Mouse (Mus musculus): ENCODE measurements around the gene P3h3. TPM values are rescaled to one million over a fixed set of nuclear protein-coding genes. Genes with fewer than 3 reads are reported as not detected.

The P3h3 gene
- polyA plus RNA-seq (2014; fragmentation: Nextera tagmentation; extraction: Ambion mirVana), result 12.1 and 14.7 TPM in 2 replicates

DNA sequence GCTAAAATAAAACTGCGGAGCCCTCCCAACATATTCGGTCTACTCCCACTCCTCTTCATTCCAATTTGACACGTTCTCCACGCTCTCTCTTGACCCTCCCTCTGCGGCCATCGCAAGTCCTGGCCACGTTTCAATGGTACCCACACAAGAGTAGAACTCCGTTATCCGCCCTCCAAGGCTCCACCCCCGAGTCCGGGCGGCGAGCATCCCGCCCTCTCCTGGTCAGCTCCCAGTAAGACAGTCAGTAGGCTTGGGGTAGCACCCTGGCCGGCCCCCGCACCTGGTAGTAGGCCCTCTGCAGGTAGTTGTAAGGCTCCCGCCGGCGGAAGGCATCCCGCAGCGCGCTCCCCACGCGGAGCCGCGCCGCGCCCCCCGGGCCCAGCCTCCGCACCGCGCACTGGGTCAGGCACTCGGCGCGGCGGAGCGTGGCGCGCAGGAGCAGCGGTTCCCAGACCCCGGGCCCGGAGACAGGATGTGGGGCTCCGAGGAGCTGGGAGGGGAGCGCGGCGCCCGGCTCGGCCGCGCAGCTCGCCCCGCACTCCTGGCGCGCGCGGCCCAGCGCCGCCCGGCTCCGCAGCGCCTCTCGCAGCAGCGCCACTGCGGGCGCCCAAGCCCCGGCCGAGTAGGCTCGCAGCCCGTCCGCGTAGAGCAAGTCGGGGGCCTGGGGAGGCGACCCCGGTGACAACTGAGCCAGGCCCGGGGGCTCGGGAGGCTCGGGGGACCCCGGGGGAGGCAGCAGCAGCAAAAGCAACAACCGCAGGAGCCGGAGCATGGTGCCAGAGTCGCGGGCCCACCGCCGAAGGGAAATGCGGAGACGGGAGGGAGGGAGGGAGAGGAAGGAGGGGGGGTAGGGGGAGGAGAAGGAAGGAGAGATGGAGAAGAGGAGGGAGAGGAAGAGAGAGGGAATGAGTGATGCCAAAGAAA, at the start of gene P3h3:
P3h3 (minus strand) TSS at position 837 of the 924 bp plus-strand sequence.
- Histone ChIP-seq H3K27me3 (ENCODE audit: control insufficient read depth, insufficient read depth, low read length) (no peaks in the 10 kb centered on the region), H3K27ac (ENCODE audit: low read depth, low read length) (peak within 1 kb of the TSS; percentile 94), H3K4me2 (replicated peaks; ENCODE audit: low read depth, low read length) (peak within 1 kb of the TSS; percentile 95), H3K9me3 (ENCODE audit: control insufficient read depth, low read length) (no peaks in the 10 kb centered on the region), H3K9ac (ENCODE audit: low read depth, low read length) (peak within 1 kb of the TSS; percentile 97), H3K4me3 (ENCODE audit: low read depth, low read length) (peak within 1 kb of the TSS; percentile 73), H3K36me3 (ENCODE audit: control insufficient read depth, insufficient read depth, low read length) (no peaks in the 10 kb centered on the region), H3K4me1 (replicated peaks; ENCODE audit: control insufficient read depth, insufficient read depth, low read length) (peaks cover 11% of the 10 kb centered on the region)
- WGBS, result under 1% methylated on average over 74 of the region's 86 CpGs
- DNase-seq (ENCODE audit: low spot score) (peak; percentile 90), ATAC-seq (ENCODE audit: low FRiP score) (peak; percentile 88)

DNA sequence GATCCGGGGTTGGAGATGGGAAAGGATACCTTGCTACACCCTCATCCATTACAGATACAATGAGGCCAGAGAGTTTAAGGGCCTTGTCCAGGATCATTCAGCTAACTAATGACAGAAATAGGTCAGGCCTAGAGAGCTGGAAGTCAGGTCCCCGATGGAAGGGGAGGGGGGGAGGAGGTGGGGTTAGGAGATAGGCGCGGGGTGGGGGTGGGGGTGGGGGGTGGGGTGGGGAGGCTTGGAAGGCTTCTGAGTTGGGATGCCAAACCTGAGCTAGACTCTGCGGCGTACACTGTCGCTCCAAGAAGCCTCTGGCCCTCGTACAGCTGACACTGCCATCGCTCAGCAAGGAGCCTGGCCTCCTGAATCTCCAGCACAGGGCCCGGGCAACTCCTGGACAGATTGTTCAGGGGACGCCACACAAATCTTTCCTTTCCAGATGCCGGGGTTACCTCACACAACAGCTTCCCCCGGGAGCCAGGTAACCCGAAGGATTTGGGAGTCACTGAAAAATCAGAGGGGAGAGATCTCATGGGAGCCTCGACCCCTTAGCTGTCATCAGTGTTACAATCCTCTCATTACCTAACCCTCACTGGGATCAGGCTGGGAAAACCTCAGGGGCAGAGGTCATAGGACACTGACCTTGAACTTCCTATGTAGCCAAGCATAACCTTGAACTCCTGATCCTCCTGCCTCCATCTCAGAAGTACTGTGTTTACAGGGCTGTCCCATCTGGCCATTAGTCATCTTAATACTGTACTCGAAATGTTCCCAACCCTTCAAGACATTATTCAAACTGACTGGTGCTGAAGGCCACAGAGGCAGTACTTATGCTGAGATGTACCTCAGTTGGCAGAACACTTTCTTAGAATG, 47.7 kb upstream of the P3h3 start:
- WGBS, result 38% methylated on average over 13 of the region's 16 CpGs
- Histone ChIP-seq H3K4me2 (replicated peaks; ENCODE audit: low read depth, low read length) (peak overlapping the region; percentile 45; the same call in 1 of the 2 replicates), H3K27ac (ENCODE audit: low read depth, low read length) (peak overlapping the region; percentile 91), H3K36me3 (ENCODE audit: control insufficient read depth, insufficient read depth, low read length) (no peaks in the 10 kb centered on the region), H3K27me3 (ENCODE audit: control insufficient read depth, insufficient read depth, low read length) (peaks cover 5% of the 10 kb centered on the region; the same call in 1 of the 2 replicates), H3K9ac (ENCODE audit: low read depth, low read length) (peak overlapping the region; percentile 70), H3K9me3 (ENCODE audit: control insufficient read depth, low read length) (no peaks in the 10 kb centered on the region), H3K4me1 (replicated peaks; ENCODE audit: control insufficient read depth, insufficient read depth, low read length) (peaks cover 6% of the 10 kb centered on the region), H3K4me3 (ENCODE audit: low read depth, low read length) (no peak overlapping the region; the same call in 1 of the 2 replicates)
- ATAC-seq (ENCODE audit: low FRiP score) (0 out of 2 replicates have a peak, but pooled peaks have one; percentile 4), DNase-seq (ENCODE audit: low spot score) (no peak)

GRCm38 (mm10) chr6:124904161-124904981, 46.8 kb upstream of the P3h3 start:
- peak overlapping the region; percentile 62 for H3K4me2 ChIP-seq (replicated peaks; ENCODE audit: low read depth, low read length)
- H3K27ac ChIP-seq (ENCODE audit: low read depth, low read length), result peak overlapping the region; percentile 91
- DNase-seq (ENCODE audit: low spot score) (peak; percentile 81), ATAC-seq (ENCODE audit: low FRiP score) (peak; percentile 77)
- H3K9ac ChIP-seq (ENCODE audit: low read depth, low read length), result peak overlapping the region; percentile 70
- H3K36me3 ChIP-seq (ENCODE audit: control insufficient read depth, insufficient read depth, low read length), result no peaks in the 10 kb centered on the region
- H3K27me3 ChIP-seq (ENCODE audit: control insufficient read depth, insufficient read depth, low read length), result no peaks in the 10 kb centered on the region
- H3K4me1 ChIP-seq (replicated peaks; ENCODE audit: control insufficient read depth, insufficient read depth, low read length), result peaks cover 2% of the 10 kb centered on the region; the same call in 1 of the 2 replicates
- H3K9me3 ChIP-seq (ENCODE audit: control insufficient read depth, low read length), result no peaks in the 10 kb centered on the region
- 10% methylated on average over 19 of the region's 24 CpGs for WGBS
- H3K4me3 ChIP-seq (ENCODE audit: low read depth, low read length), result peak overlapping the region; percentile 28

DNA sequence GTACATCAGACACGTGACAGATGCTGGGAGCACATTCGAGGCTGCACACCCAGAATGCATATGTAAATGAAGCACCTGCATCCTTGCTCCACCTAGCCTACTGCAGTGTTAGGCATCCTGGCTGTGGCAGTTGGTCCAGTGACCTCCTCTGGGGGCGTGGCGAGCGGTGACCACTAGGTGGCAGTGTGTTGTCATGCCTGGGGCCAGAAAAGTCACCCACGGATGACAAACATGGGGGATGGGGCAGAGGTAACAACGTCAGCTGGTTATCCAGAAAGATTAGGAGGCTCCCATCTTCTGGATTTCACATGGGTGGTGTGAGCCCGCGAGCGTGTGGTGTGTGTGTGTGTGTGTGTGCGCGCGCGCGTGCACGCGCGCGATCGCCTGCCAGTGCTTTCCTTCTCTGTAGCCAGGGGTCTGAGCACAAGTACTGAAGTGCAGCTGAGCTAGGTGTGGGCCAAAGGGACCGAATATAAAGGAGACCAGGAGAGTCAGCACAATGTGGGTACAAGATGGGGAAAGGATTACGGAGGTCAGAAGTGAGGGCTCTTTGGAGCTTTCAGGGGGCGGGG, 46.1 kb upstream of the P3h3 start:
- Histone ChIP-seq H3K4me1 (replicated peaks; ENCODE audit: control insufficient read depth, insufficient read depth, low read length) (peaks cover 2% of the 10 kb centered on the region; the same call in 1 of the 2 replicates), H3K27me3 (ENCODE audit: control insufficient read depth, insufficient read depth, low read length) (no peaks in the 10 kb centered on the region), H3K4me3 (ENCODE audit: low read depth, low read length) (peak overlapping the region; percentile 28), H3K9me3 (ENCODE audit: control insufficient read depth, low read length) (no peaks in the 10 kb centered on the region), H3K27ac (ENCODE audit: low read depth, low read length) (peak overlapping the region; percentile 91), H3K4me2 (replicated peaks; ENCODE audit: low read depth, low read length) (peak overlapping the region; percentile 62), H3K9ac (ENCODE audit: low read depth, low read length) (peak overlapping the region; percentile 55), H3K36me3 (ENCODE audit: control insufficient read depth, insufficient read depth, low read length) (no peaks in the 10 kb centered on the region)
- ATAC-seq (ENCODE audit: low FRiP score) (peak; percentile 90), DNase-seq (ENCODE audit: low spot score) (peak; percentile 98)
- under 1% methylated on average over 23 of the region's 23 CpGs for WGBS

DNA sequence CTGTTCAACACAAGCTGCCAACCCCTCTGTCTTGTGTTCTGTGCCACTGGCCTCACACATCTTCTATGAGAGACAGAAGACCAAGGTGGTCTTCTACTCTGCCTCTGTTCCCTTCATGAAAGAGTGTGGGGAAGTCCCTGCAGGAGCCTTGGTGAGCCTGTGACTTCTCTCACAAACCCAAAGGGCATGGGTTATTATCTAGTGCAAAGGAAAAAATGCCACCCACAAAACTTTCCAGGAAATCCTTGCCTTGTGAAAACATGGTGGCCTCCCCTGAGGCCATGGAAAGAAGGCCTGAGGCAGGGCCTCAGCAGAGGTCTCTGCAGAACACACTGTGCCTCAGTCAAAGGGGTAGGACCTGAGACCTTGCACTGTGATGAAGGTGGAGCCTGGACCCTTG, 44.3 kb upstream of the P3h3 start:
- H3K4me3 ChIP-seq (ENCODE audit: low read depth, low read length), result no peak overlapping the region
- H3K9me3 ChIP-seq (ENCODE audit: control insufficient read depth, low read length), result no peaks in the 10 kb centered on the region
- H3K27ac ChIP-seq (ENCODE audit: low read depth, low read length), result no peak overlapping the region
- peaks cover 2% of the 10 kb centered on the region; the same call in 1 of the 2 replicates for H3K4me1 ChIP-seq (replicated peaks; ENCODE audit: control insufficient read depth, insufficient read depth, low read length)
- no peak for DNase-seq (ENCODE audit: low spot score)
- H3K36me3 ChIP-seq (ENCODE audit: control insufficient read depth, insufficient read depth, low read length), result no peaks in the 10 kb centered on the region
- no peaks in the 10 kb centered on the region for H3K27me3 ChIP-seq (ENCODE audit: control insufficient read depth, insufficient read depth, low read length)
- no peak overlapping the region for H3K9ac ChIP-seq (ENCODE audit: low read depth, low read length)
- ATAC-seq (ENCODE audit: low FRiP score), result no peak
- no peak overlapping the region for H3K4me2 ChIP-seq (replicated peaks; ENCODE audit: low read depth, low read length)

GRCm38 (mm10) chr6:124900801-124901480, 43.4 kb upstream of the P3h3 start:
- Histone ChIP-seq H3K27me3 (ENCODE audit: control insufficient read depth, insufficient read depth, low read length) (no peaks in the 10 kb centered on the region), H3K9me3 (ENCODE audit: control insufficient read depth, low read length) (no peaks in the 10 kb centered on the region), H3K4me3 (ENCODE audit: low read depth, low read length) (no peak overlapping the region), H3K4me1 (replicated peaks; ENCODE audit: control insufficient read depth, insufficient read depth, low read length) (peaks cover 2% of the 10 kb centered on the region; the same call in 1 of the 2 replicates), H3K9ac (ENCODE audit: low read depth, low read length) (no peak overlapping the region), H3K4me2 (replicated peaks; ENCODE audit: low read depth, low read length) (no peak overlapping the region), H3K36me3 (ENCODE audit: control insufficient read depth, insufficient read depth, low read length) (no peaks in the 10 kb centered on the region), H3K27ac (ENCODE audit: low read depth, low read length) (no peak overlapping the region)
- 56% methylated on average over 10 of the region's 10 CpGs for WGBS
- DNase-seq (ENCODE audit: low spot score) (no peak), ATAC-seq (ENCODE audit: low FRiP score) (no peak)

DNA sequence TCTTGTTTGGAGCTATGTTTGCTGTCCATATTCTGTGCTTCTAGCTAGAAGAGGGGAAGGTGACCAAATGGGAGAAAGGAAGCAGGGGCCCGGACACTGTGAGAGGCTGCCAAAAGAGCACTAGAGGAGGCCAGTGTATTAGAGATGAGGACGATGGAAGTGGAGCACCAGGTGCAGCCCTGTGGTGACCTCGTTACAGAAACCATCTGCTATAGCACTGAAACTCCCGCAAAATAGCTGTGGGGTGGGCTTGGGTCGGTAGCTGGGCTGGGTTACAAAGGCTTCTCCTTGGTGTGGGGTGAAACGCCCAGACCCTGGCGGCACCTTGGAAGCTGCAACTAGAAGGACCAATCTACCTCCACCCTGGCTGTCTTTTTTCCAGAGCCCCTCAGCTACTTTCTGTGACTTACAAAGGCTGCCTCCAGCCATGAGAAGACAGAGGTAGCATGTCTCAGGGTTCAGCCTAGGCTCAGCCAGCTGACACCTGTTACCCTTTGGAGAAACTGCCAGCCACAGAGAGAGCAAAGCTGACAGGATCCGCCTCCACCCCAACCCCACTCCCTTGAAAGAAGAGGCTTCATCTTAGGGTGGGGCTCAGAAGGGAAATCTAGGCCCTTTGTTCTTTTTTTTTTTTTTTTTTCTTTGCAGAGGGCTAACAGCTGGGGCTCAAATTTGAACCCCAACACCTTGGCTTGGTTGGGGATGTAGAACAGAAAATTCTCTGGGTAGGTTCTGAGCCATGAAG, 42.7 kb upstream of the P3h3 start:
- no peak overlapping the region for H3K9ac ChIP-seq (ENCODE audit: low read depth, low read length)
- H3K4me2 ChIP-seq (replicated peaks; ENCODE audit: low read depth, low read length), result no peak overlapping the region
- H3K4me3 ChIP-seq (ENCODE audit: low read depth, low read length), result no peak overlapping the region
- WGBS, result 62% methylated on average over 8 of the region's 8 CpGs
- no peaks in the 10 kb centered on the region for H3K36me3 ChIP-seq (ENCODE audit: control insufficient read depth, insufficient read depth, low read length)
- no peaks in the 10 kb centered on the region for H3K9me3 ChIP-seq (ENCODE audit: control insufficient read depth, low read length)
- no peak overlapping the region for H3K27ac ChIP-seq (ENCODE audit: low read depth, low read length)
- DNase-seq (ENCODE audit: low spot score), result no peak
- H3K27me3 ChIP-seq (ENCODE audit: control insufficient read depth, insufficient read depth, low read length), result no peaks in the 10 kb centered on the region
- H3K4me1 ChIP-seq (replicated peaks; ENCODE audit: control insufficient read depth, insufficient read depth, low read length), result peaks cover under 1% of the 10 kb centered on the region; the same call in 1 of the 2 replicates
- no peak for ATAC-seq (ENCODE audit: low FRiP score)

All from hindbrain, embryonic 11.5 days (tissue).